Mouse (Mus musculus): ENCODE measurements around the gene Slc25a42. TPM values are rescaled to one million over a fixed set of nuclear protein-coding genes. Genes with fewer than 3 reads are reported as not detected.

Gene Slc25a42
- polyA plus RNA-seq, 1 experiment from 2014 or later = 3.9 TPM

- Histone ChIP-seq H3K27ac (ENCODE audit: low read length) (peak within 1 kb of the TSS; percentile 33; the same call in 1 of the 2 replicates), H3K9ac (replicated peaks; ENCODE audit: low read depth, low read length) (peak within 1 kb of the TSS; percentile 69), H3K4me1 (ENCODE audit: control insufficient read depth, insufficient read depth, low read length) (peaks cover 7% of the 10 kb centered on the region), H3K4me3 (ENCODE audit: low read depth, low read length) (peak within 1 kb of the TSS; percentile 68), H3K27me3 (ENCODE audit: control insufficient read depth, insufficient read depth, low read length) (no peaks in the 10 kb centered on the region), H3K36me3 (ENCODE audit: control insufficient read depth, insufficient read depth, low read length) (no peaks in the 10 kb centered on the region), H3K4me2 (replicated peaks; ENCODE audit: low read depth, low read length) (peak within 1 kb of the TSS; percentile 54), H3K9me3 (ENCODE audit: control insufficient read depth, low read depth, low read length) (no peaks in the 10 kb centered on the region)
- ATAC-seq (ENCODE audit: insufficient number of reproducible peaks, insufficient read depth, low FRiP score, low read depth) = peak; percentile 97
- WGBS = 3% methylated on average over 27 of the region's 27 CpGs
These were observed 39.9 kb downstream of the Slc25a42 start, which contains the start of gene Tmem161a for GRCm38 (mm10) chr8:70172043-70172681. Gene Tmem161a, plus strand, starts transcription at chr8:70172356.

GRCm38 (mm10) chr8:70171240-70171639, 40.9 kb downstream of the Slc25a42 start:
- Histone ChIP-seq H3K36me3 (ENCODE audit: control insufficient read depth, insufficient read depth, low read length) (no peaks in the 10 kb centered on the region), H3K9me3 (ENCODE audit: control insufficient read depth, low read depth, low read length) (no peaks in the 10 kb centered on the region), H3K27me3 (ENCODE audit: control insufficient read depth, insufficient read depth, low read length) (no peaks in the 10 kb centered on the region), H3K27ac (ENCODE audit: low read length) (no peak overlapping the region), H3K4me1 (ENCODE audit: control insufficient read depth, insufficient read depth, low read length) (peaks cover 10% of the 10 kb centered on the region), H3K9ac (replicated peaks; ENCODE audit: low read depth, low read length) (no peak overlapping the region), H3K4me2 (replicated peaks; ENCODE audit: low read depth, low read length) (no peak overlapping the region), H3K4me3 (ENCODE audit: low read depth, low read length) (no peak overlapping the region)
- ATAC-seq (ENCODE audit: insufficient number of reproducible peaks, insufficient read depth, low FRiP score, low read depth) = no peak
- WGBS = 83% methylated on average over 7 of the region's 7 CpGs

GRCm38 (mm10) chr8:70170748-70171147, 41.4 kb downstream of the Slc25a42 start:
- H3K4me1 ChIP-seq (ENCODE audit: control insufficient read depth, insufficient read depth, low read length) = peaks cover 10% of the 10 kb centered on the region
- ATAC-seq (ENCODE audit: insufficient number of reproducible peaks, insufficient read depth, low FRiP score, low read depth) = no peak
- H3K27me3 ChIP-seq (ENCODE audit: control insufficient read depth, insufficient read depth, low read length) = 0 out of 2 replicates have a peak, but pooled peaks cover 2% of the 10 kb centered on the region
- no peaks in the 10 kb centered on the region for H3K36me3 ChIP-seq (ENCODE audit: control insufficient read depth, insufficient read depth, low read length)
- no peak overlapping the region for H3K4me3 ChIP-seq (ENCODE audit: low read depth, low read length)
- WGBS = 69% methylated on average over 3 of the region's 3 CpGs
- no peak overlapping the region for H3K27ac ChIP-seq (ENCODE audit: low read length)
- no peak overlapping the region for H3K4me2 ChIP-seq (replicated peaks; ENCODE audit: low read depth, low read length)
- H3K9ac ChIP-seq (replicated peaks; ENCODE audit: low read depth, low read length) = no peak overlapping the region
- H3K9me3 ChIP-seq (ENCODE audit: control insufficient read depth, low read depth, low read length) = no peaks in the 10 kb centered on the region

- H3K4me2 ChIP-seq (replicated peaks; ENCODE audit: low read depth, low read length) = no peak overlapping the region
- 73% methylated on average over 3 of the region's 3 CpGs for WGBS
- no peaks in the 10 kb centered on the region for H3K36me3 ChIP-seq (ENCODE audit: control insufficient read depth, insufficient read depth, low read length)
- peaks cover 10% of the 10 kb centered on the region for H3K4me1 ChIP-seq (ENCODE audit: control insufficient read depth, insufficient read depth, low read length)
- 0 out of 2 replicates have a peak, but pooled peaks cover 4% of the 10 kb centered on the region for H3K27me3 ChIP-seq (ENCODE audit: control insufficient read depth, insufficient read depth, low read length)
- ATAC-seq (ENCODE audit: insufficient number of reproducible peaks, insufficient read depth, low FRiP score, low read depth) = no peak
- H3K9ac ChIP-seq (replicated peaks; ENCODE audit: low read depth, low read length) = no peak overlapping the region
- no peak overlapping the region for H3K27ac ChIP-seq (ENCODE audit: low read length)
- no peaks in the 10 kb centered on the region for H3K9me3 ChIP-seq (ENCODE audit: control insufficient read depth, low read depth, low read length)
- no peak overlapping the region for H3K4me3 ChIP-seq (ENCODE audit: low read depth, low read length)
These were observed 42.0 kb downstream of the Slc25a42 start for GRCm38 (mm10) chr8:70170116-70170515.

- no peak overlapping the region for H3K9ac ChIP-seq (replicated peaks; ENCODE audit: low read depth, low read length)
- 0 out of 2 replicates have a peak, but pooled peaks cover 3% of the 10 kb centered on the region for H3K4me1 ChIP-seq (ENCODE audit: control insufficient read depth, insufficient read depth, low read length)
- no peak overlapping the region for H3K27ac ChIP-seq (ENCODE audit: low read length)
- peak overlapping the region; percentile 40 for H3K4me2 ChIP-seq (replicated peaks; ENCODE audit: low read depth, low read length)
- no peaks in the 10 kb centered on the region for H3K9me3 ChIP-seq (ENCODE audit: control insufficient read depth, low read depth, low read length)
- H3K27me3 ChIP-seq (ENCODE audit: control insufficient read depth, insufficient read depth, low read length) = 0 out of 2 replicates have a peak, but pooled peaks cover 4% of the 10 kb centered on the region
- H3K4me3 ChIP-seq (ENCODE audit: low read depth, low read length) = peak overlapping the region; percentile 9; the same call in 1 of the 2 replicates
- 2% methylated on average over 21 of the region's 21 CpGs for WGBS
- peak; percentile 77; the same call in 1 of the 2 replicates for ATAC-seq (ENCODE audit: insufficient number of reproducible peaks, insufficient read depth, low FRiP score, low read depth)
- H3K36me3 ChIP-seq (ENCODE audit: control insufficient read depth, insufficient read depth, low read length) = no peaks in the 10 kb centered on the region
These were observed 45.5 kb downstream of the Slc25a42 start for GRCm38 (mm10) chr8:70166504-70167110.

- no peaks in the 10 kb centered on the region for H3K9me3 ChIP-seq (ENCODE audit: control insufficient read depth, low read depth, low read length)
- H3K4me2 ChIP-seq (replicated peaks; ENCODE audit: low read depth, low read length) = no peak overlapping the region
- no peak overlapping the region for H3K4me3 ChIP-seq (ENCODE audit: low read depth, low read length)
- 78% methylated on average over 3 of the region's 3 CpGs for WGBS
- no peak overlapping the region for H3K9ac ChIP-seq (replicated peaks; ENCODE audit: low read depth, low read length)
- no peak for ATAC-seq (ENCODE audit: insufficient number of reproducible peaks, insufficient read depth, low FRiP score, low read depth)
- H3K36me3 ChIP-seq (ENCODE audit: control insufficient read depth, insufficient read depth, low read length) = no peaks in the 10 kb centered on the region
- 0 out of 2 replicates have a peak, but pooled peaks cover 4% of the 10 kb centered on the region for H3K27me3 ChIP-seq (ENCODE audit: control insufficient read depth, insufficient read depth, low read length)
- H3K27ac ChIP-seq (ENCODE audit: low read length) = no peak overlapping the region
- 0 out of 2 replicates have a peak, but pooled peaks cover 3% of the 10 kb centered on the region for H3K4me1 ChIP-seq (ENCODE audit: control insufficient read depth, insufficient read depth, low read length)
These were observed 48.8 kb downstream of the Slc25a42 start for GRCm38 (mm10) chr8:70163316-70163715.

- no peak for ATAC-seq (ENCODE audit: insufficient number of reproducible peaks, insufficient read depth, low FRiP score, low read depth)
These were observed 52.1 kb downstream of the Slc25a42 start for GRCm38 (mm10) chr8:70160015-70160414.

GRCm38 (mm10) chr8:70159211-70159610, 52.9 kb downstream of the Slc25a42 start:
- Histone ChIP-seq H3K9me3 (ENCODE audit: control insufficient read depth, low read depth, low read length) (no peaks in the 10 kb centered on the region), H3K36me3 (ENCODE audit: control insufficient read depth, insufficient read depth, low read length) (no peaks in the 10 kb centered on the region), H3K4me3 (ENCODE audit: low read depth, low read length) (no peak overlapping the region), H3K4me1 (ENCODE audit: control insufficient read depth, insufficient read depth, low read length) (no peaks in the 10 kb centered on the region), H3K9ac (replicated peaks; ENCODE audit: low read depth, low read length) (no peak overlapping the region), H3K4me2 (replicated peaks; ENCODE audit: low read depth, low read length) (no peak overlapping the region), H3K27ac (ENCODE audit: low read length) (no peak overlapping the region), H3K27me3 (ENCODE audit: control insufficient read depth, insufficient read depth, low read length) (no peaks in the 10 kb centered on the region)
- no peak for ATAC-seq (ENCODE audit: insufficient number of reproducible peaks, insufficient read depth, low FRiP score, low read depth)
- 81% methylated on average over 4 of the region's 4 CpGs for WGBS

More at GRCm38 (mm10) chr8:70160015-70160414, 52.1 kb downstream of the Slc25a42 start:
- H3K27ac ChIP-seq (ENCODE audit: low read length) = no peak overlapping the region
- WGBS = 64% methylated on average over 13 of the region's 13 CpGs
- H3K4me3 ChIP-seq (ENCODE audit: low read depth, low read length) = no peak overlapping the region
- H3K27me3 ChIP-seq (ENCODE audit: control insufficient read depth, insufficient read depth, low read length) = no peaks in the 10 kb centered on the region
- no peaks in the 10 kb centered on the region for H3K9me3 ChIP-seq (ENCODE audit: control insufficient read depth, low read depth, low read length)
- no peak overlapping the region for H3K9ac ChIP-seq (replicated peaks; ENCODE audit: low read depth, low read length)
- no peaks in the 10 kb centered on the region for H3K36me3 ChIP-seq (ENCODE audit: control insufficient read depth, insufficient read depth, low read length)
- H3K4me2 ChIP-seq (replicated peaks; ENCODE audit: low read depth, low read length) = no peak overlapping the region
- H3K4me1 ChIP-seq (ENCODE audit: control insufficient read depth, insufficient read depth, low read length) = no peaks in the 10 kb centered on the region
